Mouse (Mus musculus) liver, embryonic 12.5 days (tissue): ENCODE measurements around the gene Akr1c13. TPM values are rescaled to one million over a fixed set of nuclear protein-coding genes. Genes with fewer than 3 reads are reported as not detected.
"Not testable (repeated sequence)": the region's sequence is repeated elsewhere in the genome, so short reads cannot be mapped to it uniquely, and the experiment has no call there.

Experiments used
- ATAC-seq: fragments of 200-750 bp; cut with Nextera tagmentation; 2 replicates; pipeline ENCODE4 v1.8.0; 2017; ENCODE audit warnings: moderate number of reproducible peaks, mild to moderate bottlenecking, moderate library complexity
- H3K27ac ChIP-seq: fragments of 300-500 bp; sonication (generic); 2 replicates; pipeline ENCODE4 v1.5.1; 2016; ENCODE audit warnings: mild to moderate bottlenecking
- H3K27me3 ChIP-seq: fragments of 300-500 bp; sonication (generic); replicated peaks from 2 replicates; pipeline ENCODE4 v1.6.1; 2016; ENCODE audit warnings: mild to moderate bottlenecking, moderate library complexity
- H3K36me3 ChIP-seq: fragments of 300-500 bp; sonication (generic); 2 replicates; pipeline ENCODE4 v1.6.1; 2016; ENCODE audit warnings: mild to moderate bottlenecking, moderate library complexity
- H3K4me1 ChIP-seq: fragments of 300-500 bp; sonication (generic); 2 replicates; pipeline ENCODE4 v1.6.1; 2016
- H3K4me2 ChIP-seq: fragments of 300-500 bp; sonication (generic); 2 replicates; pipeline ENCODE4 v1.6.1; 2016; ENCODE audit warnings: mild to moderate bottlenecking, moderate library complexity
- H3K4me3 ChIP-seq: fragments of 300-500 bp; sonication (generic); 2 replicates; pipeline ENCODE4 v1.5.1; 2016; ENCODE audit warnings: mild to moderate bottlenecking, moderate library complexity
- H3K9ac ChIP-seq: fragments of 300-500 bp; sonication (generic); 2 replicates; pipeline ENCODE4 v1.6.1; 2016; ENCODE audit warnings: mild to moderate bottlenecking, moderate library complexity
- H3K9me3 ChIP-seq: fragments of 300-500 bp; sonication (generic); replicated peaks from 2 replicates; pipeline ENCODE4 v1.6.1; 2016; ENCODE audit warnings: mild to moderate bottlenecking, moderate library complexity
- WGBS: fragments of 180-500 bp; shearing (Covaris S2); methylation state at CpG from one replicate; pipeline ENCODE4 v1.1.7; 2016; ENCODE audit not compliant: insufficient replicate concordance; 5-methylcytosine and 5-hydroxymethylcytosine counted together
- polyA plus RNA-seq: library from polyadenylated mRNA; unstranded; fragments of >200 nt; fragmentation: Nextera tagmentation; extraction: Ambion mirVana; gene quantifications from 2 replicates; pipeline ENCODE4 v1.2.1, GENCODE M21; 2016

Gene Akr1c13
- 26.1 and 29.1 TPM in 2 replicates for polyA plus RNA-seq

DNA sequence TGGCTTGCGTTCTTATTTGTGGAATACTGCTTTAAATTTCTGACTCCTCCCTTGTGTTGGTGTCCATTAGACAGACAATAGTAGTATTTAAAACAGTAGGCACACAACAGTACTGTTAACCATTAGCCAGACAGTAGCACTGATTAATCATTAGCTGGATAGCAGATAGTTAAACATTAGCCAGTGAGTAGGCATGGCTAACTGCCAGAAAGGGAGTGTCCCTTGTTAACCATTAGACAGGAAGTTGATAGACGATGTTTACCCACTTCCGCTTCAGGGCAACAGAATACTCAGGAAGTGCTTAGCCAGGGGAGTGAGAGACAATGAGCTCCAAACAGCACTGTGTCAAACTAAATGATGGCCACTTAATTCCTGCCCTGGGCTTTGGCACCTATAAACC lies at the start of gene Akr1c13:
TSS of gene Akr1c13 (plus strand) at position 247 of the 400 bp plus-strand sequence.
- H3K4me2 ChIP-seq: peak within 1 kb of the TSS; percentile 27
- H3K9me3 ChIP-seq: no peaks in the 10 kb centered on the region
- 39% methylated on average over 3 of the region's 3 CpGs for WGBS
- H3K27me3 ChIP-seq: no peaks in the 10 kb centered on the region
- no peaks in the 10 kb centered on the region for H3K36me3 ChIP-seq
- no peaks in the 10 kb centered on the region for H3K4me1 ChIP-seq
- peak; percentile 78 for ATAC-seq
- H3K4me3 ChIP-seq: 0 out of 2 replicates have a peak within 1 kb of the TSS, but pooled peaks have one; percentile 10
- no peak within 1 kb of the TSS for H3K9ac ChIP-seq
- H3K27ac ChIP-seq: no peak within 1 kb of the TSS

DNA sequence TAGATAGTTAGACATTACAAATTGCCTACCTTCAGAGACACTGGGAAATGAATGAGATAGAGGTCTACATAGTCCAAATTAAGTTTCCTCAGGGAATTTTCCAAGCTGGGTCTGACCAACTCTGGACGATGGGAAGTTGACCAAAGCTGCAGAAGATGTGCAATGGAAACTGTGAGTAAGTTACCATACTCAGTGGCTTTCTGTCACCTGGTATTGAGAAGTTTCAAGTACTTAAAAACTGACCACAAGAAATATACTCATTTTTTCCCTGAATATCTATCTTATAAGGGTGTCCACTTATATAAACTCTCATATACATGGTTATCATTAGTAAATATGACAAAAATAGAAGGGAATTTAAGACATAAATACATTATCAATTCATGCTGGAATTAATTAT lies 46.7 kb upstream of the Akr1c13 start:
- no peak for ATAC-seq
- 33% methylated on average over 1 of the region's 1 CpGs for WGBS
- no peaks in the 10 kb centered on the region for H3K27me3 ChIP-seq

DNA sequence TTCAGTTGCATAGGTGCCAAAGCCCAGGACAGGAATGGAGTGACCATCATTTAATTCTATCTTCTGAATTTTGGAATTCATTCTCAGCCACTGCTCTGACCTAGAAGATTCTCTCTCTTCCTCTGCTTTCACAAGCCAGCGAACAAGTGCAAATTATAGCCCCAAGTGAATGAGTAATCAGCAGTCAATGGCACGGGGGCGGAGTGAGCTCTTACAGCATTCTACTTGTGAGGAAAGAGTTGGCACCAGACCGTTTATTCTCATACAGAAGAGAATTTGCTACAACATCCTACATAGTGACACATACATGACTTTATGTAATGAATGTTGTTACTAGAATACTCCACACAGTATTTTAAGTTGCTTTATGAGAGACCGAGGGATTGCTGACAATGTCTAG lies 40.4 kb upstream of the Akr1c13 start, which contains the start of gene Akr1c18:
TSS of gene Akr1c18 (minus strand) at position 137 of the 400 bp plus-strand sequence.
- Histone ChIP-seq H3K9ac (no peak within 1 kb of the TSS), H3K4me3 (no peak within 1 kb of the TSS), H3K36me3 (no peaks in the 10 kb centered on the region), H3K27me3 (no peaks in the 10 kb centered on the region), H3K27ac (no peak within 1 kb of the TSS), H3K9me3 (no peaks in the 10 kb centered on the region), H3K4me2 (no peak within 1 kb of the TSS), H3K4me1 (no peaks in the 10 kb centered on the region)
- WGBS: 65% methylated on average over 5 of the region's 5 CpGs
- no peak for ATAC-seq

More for the DNA sequence above, 46.7 kb upstream of the Akr1c13 start:
- Histone ChIP-seq H3K4me2 (no peak overlapping the region), H3K9ac (no peak overlapping the region), H3K4me1 (no peaks in the 10 kb centered on the region), H3K9me3 (no peaks in the 10 kb centered on the region), H3K4me3 (no peak overlapping the region), H3K36me3 (no peaks in the 10 kb centered on the region), H3K27ac (no peak overlapping the region)

DNA sequence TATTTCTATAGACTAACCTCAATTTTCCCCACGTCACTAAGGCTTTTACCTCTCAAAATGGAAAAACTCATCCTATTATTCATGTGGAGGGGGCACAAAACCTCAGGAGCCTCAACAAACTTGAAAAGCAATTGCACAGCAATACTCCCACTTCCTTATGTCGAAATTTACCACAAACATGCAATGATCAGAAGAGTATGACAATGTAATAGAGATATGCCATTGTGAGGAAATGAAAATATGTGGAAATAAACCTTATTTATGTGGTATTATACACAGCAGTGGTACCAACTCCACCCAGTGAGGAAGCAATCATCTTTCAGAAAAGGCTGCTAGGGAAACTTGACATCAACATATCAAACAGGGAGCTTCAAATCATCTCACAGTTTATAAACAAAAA lies 38.0 kb upstream of the Akr1c13 start:
- no peak overlapping the region for H3K4me2 ChIP-seq
- no peak for ATAC-seq
- WGBS: 47% methylated on average over 2 of the region's 2 CpGs

DNA sequence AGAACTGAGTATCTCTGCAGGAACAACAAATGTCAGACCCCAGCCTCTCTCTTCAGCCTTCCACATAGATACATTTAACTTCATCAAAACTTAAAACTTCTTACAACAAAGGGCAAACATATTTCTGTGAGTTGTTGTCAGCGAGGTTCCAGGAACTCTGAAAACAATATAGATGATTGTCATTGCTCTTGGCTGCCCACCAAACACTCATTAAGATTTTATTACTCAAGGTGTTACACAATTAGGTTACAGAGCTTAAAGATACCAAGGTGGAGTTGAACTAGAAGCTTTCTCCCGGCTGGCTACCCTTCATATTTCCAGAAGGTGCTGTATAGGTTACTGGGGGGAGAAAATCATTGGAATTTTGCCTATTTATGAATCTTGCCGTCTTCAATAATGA lies 37.4 kb upstream of the Akr1c13 start:
- Histone ChIP-seq H3K9me3 (no peaks in the 10 kb centered on the region), H3K4me3 (no peak overlapping the region), H3K4me2 (no peak overlapping the region), H3K27ac (no peak overlapping the region), H3K4me1 (no peaks in the 10 kb centered on the region), H3K36me3 (no peaks in the 10 kb centered on the region), H3K9ac (no peak overlapping the region), H3K27me3 (no peaks in the 10 kb centered on the region)
- 45% methylated on average over 3 of the region's 3 CpGs for WGBS
- no peak for ATAC-seq

More for the DNA sequence above, 38.0 kb upstream of the Akr1c13 start:
- Histone ChIP-seq H3K9me3 (no peaks in the 10 kb centered on the region), H3K4me3 (no peak overlapping the region), H3K27ac (no peak overlapping the region), H3K4me1 (no peaks in the 10 kb centered on the region), H3K9ac (no peak overlapping the region), H3K36me3 (no peaks in the 10 kb centered on the region), H3K27me3 (no peaks in the 10 kb centered on the region)

DNA sequence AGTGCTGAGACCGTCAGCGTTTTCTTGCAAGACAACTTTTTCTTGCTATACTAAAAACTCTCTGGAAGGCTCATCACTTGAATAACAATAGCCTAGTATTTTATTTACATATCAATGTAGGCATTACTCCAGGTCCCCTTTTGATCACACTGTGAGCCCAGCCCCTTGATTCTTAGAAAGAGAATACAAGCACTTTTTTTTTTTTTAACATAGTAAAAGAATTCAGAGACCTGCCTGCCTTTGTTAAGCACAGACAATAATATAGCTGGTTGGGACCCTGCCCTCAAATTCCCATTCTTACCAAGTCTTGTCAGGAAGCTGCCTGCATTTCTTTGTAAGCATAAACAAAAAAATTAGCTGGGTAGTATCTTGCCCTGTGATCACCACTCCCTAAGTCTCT lies 35.7 kb upstream of the Akr1c13 start:
- no peaks in the 10 kb centered on the region for H3K27me3 ChIP-seq
- no peaks in the 10 kb centered on the region for H3K36me3 ChIP-seq
- H3K4me2 ChIP-seq: no peak overlapping the region
- H3K9ac ChIP-seq: no peak overlapping the region
- H3K9me3 ChIP-seq: no peaks in the 10 kb centered on the region
- no peak overlapping the region for H3K27ac ChIP-seq
- H3K4me3 ChIP-seq: no peak overlapping the region
- WGBS: 68% methylated on average over 2 of the region's 2 CpGs
- ATAC-seq: no peak
- no peaks in the 10 kb centered on the region for H3K4me1 ChIP-seq

DNA sequence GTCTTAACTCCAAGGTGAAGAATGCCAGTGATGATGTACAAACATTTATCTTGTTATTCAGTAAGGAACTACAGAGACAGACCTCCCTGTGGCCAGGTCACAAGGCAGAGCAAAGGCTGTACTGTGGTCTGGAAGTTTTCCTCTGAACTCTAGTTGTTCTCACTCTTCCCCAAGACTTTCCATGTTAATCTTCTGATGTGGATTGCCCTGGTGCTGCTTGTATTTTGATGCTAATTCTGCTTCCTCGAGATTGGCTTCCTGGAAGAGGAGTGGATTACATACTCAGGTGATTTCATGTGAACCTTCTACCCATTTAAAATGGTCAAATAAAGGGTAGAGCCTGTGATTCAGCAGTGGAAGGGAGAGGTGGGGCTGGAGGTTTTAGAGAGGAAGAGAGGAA lies 22.9 kb upstream of the Akr1c13 start:
- Histone ChIP-seq H3K4me3 (no peak overlapping the region), H3K4me2 (no peak overlapping the region), H3K27me3 (no peaks in the 10 kb centered on the region), H3K36me3 (no peaks in the 10 kb centered on the region), H3K4me1 (no peaks in the 10 kb centered on the region), H3K9me3 (no peaks in the 10 kb centered on the region), H3K27ac (no peak overlapping the region), H3K9ac (no peak overlapping the region)
- ATAC-seq: no peak
- WGBS: 30% methylated on average over 1 of the region's 1 CpGs

DNA sequence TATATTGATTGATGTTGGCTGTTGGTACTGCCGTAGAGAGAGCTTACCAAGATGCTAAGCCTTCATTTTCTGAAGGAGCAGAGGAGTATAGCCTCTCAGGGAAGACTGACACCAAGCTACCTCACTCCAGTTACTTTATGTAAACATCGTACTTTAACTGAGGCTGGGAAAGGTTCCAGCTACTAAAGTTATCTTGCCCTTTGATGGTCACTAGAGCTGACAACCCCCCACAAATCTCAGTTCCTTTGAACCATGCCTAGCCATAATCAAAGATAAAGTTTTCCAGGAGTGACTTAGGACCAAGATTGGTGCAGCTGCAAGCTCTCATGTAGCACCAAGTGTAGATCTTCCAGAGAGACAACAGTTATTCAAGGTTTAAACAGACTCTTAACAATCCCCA lies 18.0 kb upstream of the Akr1c13 start:
- no peaks in the 10 kb centered on the region for H3K27me3 ChIP-seq
- no peak overlapping the region for H3K4me2 ChIP-seq
- H3K9ac ChIP-seq: no peak overlapping the region
- H3K9me3 ChIP-seq: no peaks in the 10 kb centered on the region
- H3K4me3 ChIP-seq: no peak overlapping the region
- no peaks in the 10 kb centered on the region for H3K4me1 ChIP-seq
- no peaks in the 10 kb centered on the region for H3K36me3 ChIP-seq
- WGBS: 51% methylated on average over 2 of the region's 2 CpGs
- ATAC-seq: no peak
- no peak overlapping the region for H3K27ac ChIP-seq

DNA sequence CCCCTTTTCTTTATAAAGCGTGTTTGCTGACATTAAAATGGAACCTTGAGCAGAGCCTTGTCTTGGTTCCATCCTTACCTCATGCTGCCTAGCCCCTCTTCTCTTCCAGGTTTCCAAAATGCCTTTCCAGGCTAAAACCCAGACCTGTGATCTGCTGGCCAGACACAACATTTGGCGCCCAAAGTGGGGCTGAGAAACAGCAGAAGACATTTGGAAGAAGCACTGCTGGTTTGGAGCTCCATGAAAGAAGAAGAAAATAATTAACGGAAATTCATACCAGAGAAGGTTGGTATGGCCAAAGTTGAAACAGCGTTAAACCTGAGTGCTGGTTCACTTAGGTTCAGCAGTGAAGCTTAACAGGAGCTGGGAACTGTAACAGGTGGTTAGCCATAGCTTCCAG lies 9.6 kb upstream of the Akr1c13 start:
- not testable (repeated sequence) for H3K4me2 ChIP-seq, ATAC-seq, H3K27me3 ChIP-seq, H3K9ac ChIP-seq, H3K36me3 ChIP-seq, H3K4me1 ChIP-seq, H3K27ac ChIP-seq, H3K4me3 ChIP-seq, H3K9me3 ChIP-seq
- WGBS: 63% methylated on average over 4 of the region's 4 CpGs

DNA sequence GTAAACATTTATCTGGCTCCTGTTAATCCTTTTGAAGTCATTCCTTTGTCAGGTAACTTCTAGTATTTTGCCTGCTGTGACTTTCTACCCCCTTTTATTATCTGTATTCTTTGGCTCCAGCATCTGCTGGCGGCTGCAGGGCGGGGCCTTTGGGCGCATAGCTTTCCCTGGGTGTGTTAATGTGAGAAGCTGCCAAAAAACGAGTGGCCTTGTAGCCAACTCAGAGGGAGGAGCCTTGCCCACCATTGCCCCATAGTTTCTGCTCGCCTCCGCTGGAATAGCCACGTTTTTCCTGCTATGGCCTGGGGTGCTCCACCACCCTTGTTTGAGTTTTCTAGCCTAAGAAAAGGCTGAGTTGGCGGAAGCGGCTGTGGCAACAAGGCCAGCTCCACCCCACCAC lies 7.8 kb upstream of the Akr1c13 start:
- Histone ChIP-seq H3K9ac (no peak overlapping the region), H3K27me3 (no peaks in the 10 kb centered on the region), H3K4me3 (no peak overlapping the region), H3K27ac (no peak overlapping the region), H3K9me3 (no peaks in the 10 kb centered on the region), H3K4me2 (no peak overlapping the region), H3K36me3 (no peaks in the 10 kb centered on the region), H3K4me1 (no peaks in the 10 kb centered on the region)
- peak; percentile 57 for ATAC-seq
- 60% methylated on average over 9 of the region's 9 CpGs for WGBS

DNA sequence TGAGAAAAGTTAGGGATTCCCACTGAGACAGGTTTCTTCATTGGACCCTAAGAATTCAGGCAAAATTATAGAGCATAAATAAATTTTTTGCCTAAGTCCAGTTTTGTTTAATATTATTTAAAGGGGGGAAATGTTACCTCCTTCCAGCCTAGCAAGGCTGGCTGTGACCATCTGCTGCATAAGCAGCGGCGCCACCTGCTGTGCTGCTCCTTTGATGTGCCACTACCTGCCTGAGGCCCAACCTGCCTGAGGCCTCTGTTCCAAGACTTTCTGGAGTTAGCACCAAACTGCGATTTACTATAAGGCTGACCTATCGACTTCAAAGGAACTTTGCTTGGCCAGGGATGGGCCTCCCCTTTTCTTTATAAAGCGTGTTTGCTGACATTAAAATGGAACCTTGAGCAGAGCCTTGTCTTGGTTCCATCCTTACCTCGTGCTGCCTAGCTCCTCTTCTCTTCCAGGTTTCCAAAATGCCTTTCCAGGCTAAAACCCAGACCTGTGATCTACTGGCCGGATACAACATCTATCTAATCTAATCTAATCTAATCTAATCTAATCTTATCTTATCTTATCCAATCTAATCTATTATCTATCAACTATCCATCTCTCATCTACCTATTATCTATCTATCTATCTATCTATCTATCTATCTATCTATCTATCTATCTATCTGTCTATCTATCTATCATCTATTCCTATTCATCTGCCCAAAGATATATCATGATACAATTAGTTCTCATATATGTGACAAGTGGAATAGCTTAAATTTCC lies 4.1 kb upstream of the Akr1c13 start:
- ATAC-seq, H3K4me3 ChIP-seq, H3K27ac ChIP-seq, H3K27me3 ChIP-seq, H3K4me1 ChIP-seq, H3K4me2 ChIP-seq, H3K9me3 ChIP-seq, H3K36me3 ChIP-seq, H3K9ac ChIP-seq: not testable (repeated sequence)
- 74% methylated on average over 7 of the region's 7 CpGs for WGBS

DNA sequence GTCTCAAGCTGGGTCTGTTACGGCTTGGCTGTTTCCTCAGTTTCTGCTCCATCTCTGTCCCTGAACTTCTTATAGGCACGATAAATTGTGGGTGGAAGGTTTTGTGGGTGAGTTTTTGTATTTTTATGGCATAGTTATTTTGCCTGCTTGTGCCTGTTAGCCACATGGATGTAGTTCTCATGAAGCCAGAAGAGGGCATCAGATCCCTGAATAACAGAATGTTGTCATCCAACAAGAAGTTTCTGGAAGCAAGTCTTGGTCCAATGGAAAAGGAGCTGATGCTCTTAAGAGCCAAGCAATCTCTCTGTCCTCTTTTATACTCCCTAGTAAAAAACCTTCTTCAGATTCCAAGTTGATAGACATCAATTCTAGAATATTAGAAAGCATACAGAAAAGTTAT lies 2.8 kb upstream of the Akr1c13 start:
- H3K27me3 ChIP-seq: no peaks in the 10 kb centered on the region
- no peak overlapping the region for H3K27ac ChIP-seq
- no peaks in the 10 kb centered on the region for H3K9me3 ChIP-seq
- no peaks in the 10 kb centered on the region for H3K36me3 ChIP-seq
- H3K9ac ChIP-seq: no peak overlapping the region
- no peak overlapping the region for H3K4me3 ChIP-seq
- no peaks in the 10 kb centered on the region for H3K4me1 ChIP-seq
- no peak overlapping the region for H3K4me2 ChIP-seq
- WGBS: 79% methylated on average over 2 of the region's 2 CpGs
- ATAC-seq: no peak

DNA sequence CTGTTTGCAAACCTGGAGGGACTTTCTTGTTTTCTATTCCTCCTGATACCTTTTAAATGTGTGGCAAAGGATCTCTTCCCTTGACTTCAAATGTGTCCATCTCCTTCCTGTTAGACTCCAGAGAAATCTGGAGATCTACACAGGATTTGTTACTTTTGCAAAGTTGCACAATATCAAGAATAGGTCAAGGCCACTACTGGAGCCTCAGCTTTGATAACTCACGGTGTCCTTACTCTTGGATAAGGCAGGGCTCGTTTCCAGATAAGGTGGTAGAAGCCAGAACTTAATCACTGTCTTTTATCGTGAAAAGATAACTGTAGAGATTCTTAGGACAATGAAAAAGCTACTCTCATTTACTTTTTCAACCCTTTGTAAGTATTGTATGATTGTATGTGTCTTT lies 1.6 kb downstream of the Akr1c13 start:
- H3K9ac ChIP-seq: no peak overlapping the region
- no peak overlapping the region for H3K4me3 ChIP-seq
- H3K9me3 ChIP-seq: no peaks in the 10 kb centered on the region
- no peaks in the 10 kb centered on the region for H3K27me3 ChIP-seq
- no peak overlapping the region for H3K4me2 ChIP-seq
- ATAC-seq: no peak
- WGBS: 47% methylated on average over 3 of the region's 3 CpGs
- H3K27ac ChIP-seq: no peak overlapping the region
- H3K36me3 ChIP-seq: no peaks in the 10 kb centered on the region
- H3K4me1 ChIP-seq: no peaks in the 10 kb centered on the region
